Mouse (Mus musculus): ENCODE measurements at regions not wholly inside any gene's neighbourhood (a gene's known extent, or its start where the extent isn't known, plus 50 kb on each side); places are given as distances from the start of the nearest gene placed in this dataset.
A peak's percentile ranks its signal among the peaks of the same experiment; 100 is the strongest.
"Not testable (repeated sequence)": the region's sequence is repeated elsewhere in the genome, so short reads cannot be mapped to it uniquely, and the experiment has no call there.

GRCm38 (mm10) chr8:71813239-71813638 is 68.6 kb upstream of the Zfp709 start:
- H3K4me3 ChIP-seq (ENCODE audit: low read depth, low read length); H3K4me1 ChIP-seq (ENCODE audit: control insufficient read depth, insufficient read depth, low read length); H3K27ac ChIP-seq (ENCODE audit: low read length); ATAC-seq (ENCODE audit: insufficient number of reproducible peaks, insufficient read depth, low FRiP score, low read depth); H3K9ac ChIP-seq (replicated peaks; ENCODE audit: low read depth, low read length); H3K4me2 ChIP-seq (replicated peaks; ENCODE audit: low read depth, low read length); H3K9me3 ChIP-seq (ENCODE audit: control insufficient read depth, low read depth, low read length); H3K27me3 ChIP-seq (ENCODE audit: control insufficient read depth, insufficient read depth, low read length); H3K36me3 ChIP-seq (ENCODE audit: control insufficient read depth, insufficient read depth, low read length): not testable (repeated sequence)
- 88% methylated on average over 8 of the region's 8 CpGs for WGBS

GRCm38 (mm10) chr8:71807788-71808187 is 74.0 kb upstream of the Zfp709 start:
- not testable (repeated sequence) for H3K27ac ChIP-seq (ENCODE audit: low read length); H3K9me3 ChIP-seq (ENCODE audit: control insufficient read depth, low read depth, low read length); H3K4me3 ChIP-seq (ENCODE audit: low read depth, low read length); H3K27me3 ChIP-seq (ENCODE audit: control insufficient read depth, insufficient read depth, low read length); H3K36me3 ChIP-seq (ENCODE audit: control insufficient read depth, insufficient read depth, low read length); H3K9ac ChIP-seq (replicated peaks; ENCODE audit: low read depth, low read length); H3K4me2 ChIP-seq (replicated peaks; ENCODE audit: low read depth, low read length); H3K4me1 ChIP-seq (ENCODE audit: control insufficient read depth, insufficient read depth, low read length)
- ATAC-seq (ENCODE audit: insufficient number of reproducible peaks, insufficient read depth, low FRiP score, low read depth) = peak; percentile 61; the same call in 1 of the 2 replicates
- WGBS = 30% methylated on average over 3 of the region's 4 CpGs

- H3K4me1 ChIP-seq (ENCODE audit: control insufficient read depth, insufficient read depth, low read length); H3K9me3 ChIP-seq (ENCODE audit: control insufficient read depth, low read depth, low read length); H3K27ac ChIP-seq (ENCODE audit: low read length); H3K36me3 ChIP-seq (ENCODE audit: control insufficient read depth, insufficient read depth, low read length); ATAC-seq (ENCODE audit: insufficient number of reproducible peaks, insufficient read depth, low FRiP score, low read depth); H3K4me2 ChIP-seq (replicated peaks; ENCODE audit: low read depth, low read length); H3K4me3 ChIP-seq (ENCODE audit: low read depth, low read length); H3K9ac ChIP-seq (replicated peaks; ENCODE audit: low read depth, low read length); H3K27me3 ChIP-seq (ENCODE audit: control insufficient read depth, insufficient read depth, low read length): not testable (repeated sequence)
- 73% methylated on average over 1 of the region's 1 CpGs for WGBS
Observed at GRCm38 (mm10) chr8:71804586-71804985, 77.2 kb upstream of the Zfp709 start.

GRCm38 (mm10) chr8:71802226-71802625 is 76.7 kb upstream of the Fcho1 start:
- H3K9me3 ChIP-seq (ENCODE audit: control insufficient read depth, low read depth, low read length); H3K27me3 ChIP-seq (ENCODE audit: control insufficient read depth, insufficient read depth, low read length); H3K4me3 ChIP-seq (ENCODE audit: low read depth, low read length); H3K36me3 ChIP-seq (ENCODE audit: control insufficient read depth, insufficient read depth, low read length); H3K27ac ChIP-seq (ENCODE audit: low read length); H3K4me2 ChIP-seq (replicated peaks; ENCODE audit: low read depth, low read length); H3K9ac ChIP-seq (replicated peaks; ENCODE audit: low read depth, low read length); H3K4me1 ChIP-seq (ENCODE audit: control insufficient read depth, insufficient read depth, low read length): not testable (repeated sequence)
- ATAC-seq (ENCODE audit: insufficient number of reproducible peaks, insufficient read depth, low FRiP score, low read depth) = peak; percentile 67
- 75% methylated on average over 2 of the region's 2 CpGs for WGBS

- not testable (repeated sequence) for H3K36me3 ChIP-seq (ENCODE audit: control insufficient read depth, insufficient read depth, low read length); ATAC-seq (ENCODE audit: insufficient number of reproducible peaks, insufficient read depth, low FRiP score, low read depth); H3K9ac ChIP-seq (replicated peaks; ENCODE audit: low read depth, low read length); H3K4me2 ChIP-seq (replicated peaks; ENCODE audit: low read depth, low read length); H3K27ac ChIP-seq (ENCODE audit: low read length); H3K4me3 ChIP-seq (ENCODE audit: low read depth, low read length); H3K4me1 ChIP-seq (ENCODE audit: control insufficient read depth, insufficient read depth, low read length); H3K9me3 ChIP-seq (ENCODE audit: control insufficient read depth, low read depth, low read length); H3K27me3 ChIP-seq (ENCODE audit: control insufficient read depth, insufficient read depth, low read length)
- 11% methylated on average over 2 of the region's 9 CpGs for WGBS
Observed at GRCm38 (mm10) chr8:71789031-71789460, 63.5 kb upstream of the Fcho1 start.

- not testable (repeated sequence) for H3K4me2 ChIP-seq (replicated peaks; ENCODE audit: low read depth, low read length); H3K9ac ChIP-seq (replicated peaks; ENCODE audit: low read depth, low read length); H3K4me1 ChIP-seq (ENCODE audit: control insufficient read depth, insufficient read depth, low read length); H3K4me3 ChIP-seq (ENCODE audit: low read depth, low read length); ATAC-seq (ENCODE audit: insufficient number of reproducible peaks, insufficient read depth, low FRiP score, low read depth); H3K27me3 ChIP-seq (ENCODE audit: control insufficient read depth, insufficient read depth, low read length); H3K27ac ChIP-seq (ENCODE audit: low read length); H3K9me3 ChIP-seq (ENCODE audit: control insufficient read depth, low read depth, low read length); H3K36me3 ChIP-seq (ENCODE audit: control insufficient read depth, insufficient read depth, low read length)
- WGBS = 94% methylated on average over 8 of the region's 10 CpGs
Observed at GRCm38 (mm10) chr8:71780624-71781023, 55.1 kb upstream of the Fcho1 start.

GRCm38 (mm10) chr8:71779824-71780223 is 54.3 kb upstream of the Fcho1 start:
- ATAC-seq (ENCODE audit: insufficient number of reproducible peaks, insufficient read depth, low FRiP score, low read depth) = not testable (repeated sequence)
- WGBS = 93% methylated on average over 2 of the region's 4 CpGs

GRCm38 (mm10) chr8:71779380-71779779 is 53.9 kb upstream of the Fcho1 start:
- H3K9me3 ChIP-seq (ENCODE audit: control insufficient read depth, low read depth, low read length); H3K27ac ChIP-seq (ENCODE audit: low read length); H3K36me3 ChIP-seq (ENCODE audit: control insufficient read depth, insufficient read depth, low read length); H3K4me3 ChIP-seq (ENCODE audit: low read depth, low read length); ATAC-seq (ENCODE audit: insufficient number of reproducible peaks, insufficient read depth, low FRiP score, low read depth); H3K4me1 ChIP-seq (ENCODE audit: control insufficient read depth, insufficient read depth, low read length); H3K4me2 ChIP-seq (replicated peaks; ENCODE audit: low read depth, low read length); H3K9ac ChIP-seq (replicated peaks; ENCODE audit: low read depth, low read length); H3K27me3 ChIP-seq (ENCODE audit: control insufficient read depth, insufficient read depth, low read length): not testable (repeated sequence)
- 93% methylated on average over 5 of the region's 5 CpGs for WGBS

More at GRCm38 (mm10) chr8:71779824-71780223, 54.3 kb upstream of the Fcho1 start:
- H3K27me3 ChIP-seq (ENCODE audit: control insufficient read depth, insufficient read depth, low read length); H3K4me2 ChIP-seq (replicated peaks; ENCODE audit: low read depth, low read length); H3K4me3 ChIP-seq (ENCODE audit: low read depth, low read length); H3K4me1 ChIP-seq (ENCODE audit: control insufficient read depth, insufficient read depth, low read length); H3K9ac ChIP-seq (replicated peaks; ENCODE audit: low read depth, low read length); H3K9me3 ChIP-seq (ENCODE audit: control insufficient read depth, low read depth, low read length); H3K27ac ChIP-seq (ENCODE audit: low read length); H3K36me3 ChIP-seq (ENCODE audit: control insufficient read depth, insufficient read depth, low read length): not testable (repeated sequence)

- Histone ChIP-seq H3K36me3 (ENCODE audit: control insufficient read depth, insufficient read depth, low read length) (no peaks in the 10 kb centered on the region), H3K27ac (ENCODE audit: low read length) (no peak overlapping the region), H3K27me3 (ENCODE audit: control insufficient read depth, insufficient read depth, low read length) (no peaks in the 10 kb centered on the region), H3K4me2 (replicated peaks; ENCODE audit: low read depth, low read length) (no peak overlapping the region), H3K4me1 (ENCODE audit: control insufficient read depth, insufficient read depth, low read length) (no peaks in the 10 kb centered on the region), H3K4me3 (ENCODE audit: low read depth, low read length) (no peak overlapping the region), H3K9ac (replicated peaks; ENCODE audit: low read depth, low read length) (no peak overlapping the region), H3K9me3 (ENCODE audit: control insufficient read depth, low read depth, low read length) (no peaks in the 10 kb centered on the region)
- WGBS = 74% methylated on average over 10 of the region's 10 CpGs
- ATAC-seq (ENCODE audit: insufficient number of reproducible peaks, insufficient read depth, low FRiP score, low read depth) = peak; percentile 65; the same call in 1 of the 2 replicates
Observed at GRCm38 (mm10) chr8:71778916-71779315, 53.4 kb upstream of the Fcho1 start.

Measured in stomach, embryonic 14.5 days (tissue).